14 mouse cellular contexts compared by ENCODE assay signal in genomic region chr4:125855983-125856591, GRCm38 (mm10).
DNase-seq lines count a peak whose midpoint lies in the region; ATAC-seq and TF ChIP-seq lines count a peak whose summit lies in the region.
"Had no signal": no experiment of that assay in that cellular context is flagged by ENCODE, and none has a peak within 500 bp of the region (broad histone marks: within the 10 kb centered on the region; RNA-seq: fewer than 3 reads in every experiment).

No protein-coding gene starts in this region.

- no peak for TF ChIP-seq CTCF in heart, adult 2 months (IDR thresholded peaks at IDR 0.05)

- no peak overlapping the region for H3K9ac ChIP-seq in forebrain, embryonic 11.5 days (ENCODE audit: low read length)
- no peak overlapping the region for H3K9ac ChIP-seq in liver, embryonic 13.5 days
- H3K9ac ChIP-seq in forebrain, embryonic 12.5 days: no peak overlapping the region
- H3K9ac ChIP-seq in heart, adult 2 months (ENCODE audit: low read depth, low read length): no peak overlapping the region
- H3K9ac ChIP-seq: hindbrain, embryonic 15.5 days; limb, embryonic 15.5 days had no signal

- H3K36me3 ChIP-seq in forebrain, embryonic 10.5 days (replicated peaks): no peaks in the 10 kb centered on the region
- H3K36me3 ChIP-seq in forebrain, embryonic 11.5 days (ENCODE audit: control insufficient read depth, insufficient read depth, low read length): no peaks in the 10 kb centered on the region
- no peaks in the 10 kb centered on the region for H3K36me3 ChIP-seq in liver, embryonic 13.5 days
- H3K36me3 ChIP-seq in forebrain, embryonic 12.5 days (replicated peaks): no peaks in the 10 kb centered on the region
- no peaks in the 10 kb centered on the region for H3K36me3 ChIP-seq in heart, adult 2 months (ENCODE audit: control insufficient read depth, insufficient read depth, low read length)
- H3K36me3 ChIP-seq: hindbrain, embryonic 15.5 days; limb, embryonic 15.5 days had no signal

- no peak overlapping the region for H3K4me2 ChIP-seq in forebrain, embryonic 11.5 days (ENCODE audit: low read depth, low read length, severe bottlenecking)
- H3K4me2 ChIP-seq in liver, embryonic 13.5 days: no peak overlapping the region
- H3K4me2 ChIP-seq in forebrain, embryonic 12.5 days: no peak overlapping the region
- H3K4me2 ChIP-seq: heart, embryonic 11.5 days; hindbrain, embryonic 15.5 days; limb, embryonic 15.5 days had no signal

- H3K27me3 ChIP-seq in forebrain, embryonic 10.5 days (ENCODE audit: poor library complexity, severe bottlenecking): 0 out of 2 replicates have a peak, but pooled peaks cover 5% of the 10 kb centered on the region
- H3K27me3 ChIP-seq in forebrain, embryonic 11.5 days (ENCODE audit: control insufficient read depth, insufficient read depth, low read length): no peaks in the 10 kb centered on the region; the same call in 1 of the 2 replicates
- H3K27me3 ChIP-seq in liver, embryonic 13.5 days: no peaks in the 10 kb centered on the region
- no peaks in the 10 kb centered on the region for H3K27me3 ChIP-seq in forebrain, embryonic 12.5 days
- H3K27me3 ChIP-seq in heart, adult 2 months (ENCODE audit: control insufficient read depth, insufficient read depth, low read length): no peaks in the 10 kb centered on the region
- H3K27me3 ChIP-seq: hindbrain, embryonic 15.5 days; limb, embryonic 15.5 days had no signal

- WGBS in forebrain, embryonic 10.5 days: 68% methylated on average over 11 of the region's 11 CpGs
- 65% methylated on average over 11 of the region's 11 CpGs for WGBS in forebrain, embryonic 11.5 days
- 38% methylated on average over 11 of the region's 11 CpGs for WGBS in liver, embryonic 13.5 days (ENCODE audit: insufficient replicate concordance)
- WGBS in forebrain, embryonic 12.5 days: 64% methylated on average over 11 of the region's 11 CpGs
- 31% methylated on average over 11 of the region's 11 CpGs for WGBS in heart, adult 2 months

- no peak for ATAC-seq in forebrain, embryonic 11.5 days (replicated peaks; ENCODE audit: low FRiP score)
- ATAC-seq in liver, embryonic 13.5 days (ENCODE audit: low read depth): peak; percentile 70
- ATAC-seq in forebrain, embryonic 12.5 days (ENCODE audit: low FRiP score): 0 out of 2 replicates have a peak, but pooled peaks have one; percentile 33
- ATAC-seq: Patski had no signal

- H3K27ac ChIP-seq in forebrain, embryonic 10.5 days: peak overlapping the region; percentile 20; the same call in 1 of the 2 replicates
- H3K27ac ChIP-seq in forebrain, embryonic 11.5 days (ENCODE audit: low read depth, low read length): no peak overlapping the region
- H3K27ac ChIP-seq in liver, embryonic 13.5 days: no peak overlapping the region
- no peak overlapping the region for H3K27ac ChIP-seq in forebrain, embryonic 12.5 days
- H3K27ac ChIP-seq in heart, adult 2 months: no peak overlapping the region
- H3K27ac ChIP-seq: hindbrain, embryonic 15.5 days; limb, embryonic 15.5 days had no signal

- no peaks in the 10 kb centered on the region for H3K9me3 ChIP-seq in forebrain, embryonic 10.5 days
- H3K9me3 ChIP-seq in forebrain, embryonic 11.5 days (ENCODE audit: control insufficient read depth, low read length): no peaks in the 10 kb centered on the region
- no peaks in the 10 kb centered on the region for H3K9me3 ChIP-seq in liver, embryonic 13.5 days (replicated peaks)
- H3K9me3 ChIP-seq in forebrain, embryonic 12.5 days: no peaks in the 10 kb centered on the region
- H3K9me3 ChIP-seq: hindbrain, embryonic 15.5 days; limb, embryonic 15.5 days had no signal

- no peak for DNase-seq in forebrain, embryonic 10.5 days (ENCODE audit: extremely low spot score, low spot score)
- no peak for DNase-seq in forebrain, embryonic 11.5 days (ENCODE audit: low spot score)
- DNase-seq in liver, embryonic 13.5 days: no peak
- no peak for DNase-seq in liver
- DNase-seq in mesoderm, embryonic 11.5 days (ENCODE audit: low read depth, low spot score): peak; percentile 34
- no peak for DNase-seq in testis, postnatal 10 days (ENCODE audit: low spot score)
- no peak for DNase-seq in heart, adult 2 months
- DNase-seq: adrenal gland, postnatal 25 days; embryo, embryonic 11 days had no signal

- TF ChIP-seq POLR2A in heart, adult 2 months (IDR thresholded peaks at IDR 0.05; ENCODE audit: insufficient read depth, low read depth, low read length): no peak

- TF ChIP-seq EP300 in heart, adult 2 months (IDR thresholded peaks at IDR 0.05; ENCODE audit: insufficient read depth, low read depth, low read length): no peak

- peaks cover 44% of the 10 kb centered on the region for H3K4me1 ChIP-seq in forebrain, embryonic 10.5 days
- H3K4me1 ChIP-seq in forebrain, embryonic 11.5 days (replicated peaks; ENCODE audit: control insufficient read depth, insufficient read depth, low read length): no peaks in the 10 kb centered on the region
- 0 out of 2 replicates have a peak, but pooled peaks cover 9% of the 10 kb centered on the region for H3K4me1 ChIP-seq in liver, embryonic 13.5 days (replicated peaks)
- H3K4me1 ChIP-seq in forebrain, embryonic 12.5 days: peaks cover 30% of the 10 kb centered on the region
- H3K4me1 ChIP-seq in heart, adult 2 months (ENCODE audit: control insufficient read depth, insufficient read depth, low read length): no peaks in the 10 kb centered on the region

- no peaks in the 10 kb centered on the region for H3K79me2 ChIP-seq in heart, adult 2 months (replicated peaks; ENCODE audit: control insufficient read depth, insufficient read depth, low read length)

- intact Hi-C loops in heart, adult 2 months (cut with DNase I): no loop called here

- H3K4me3 ChIP-seq in forebrain, embryonic 10.5 days: no peak overlapping the region
- no peak overlapping the region for H3K4me3 ChIP-seq in forebrain, embryonic 11.5 days (ENCODE audit: low read depth, low read length)
- no peak overlapping the region for H3K4me3 ChIP-seq in liver, embryonic 13.5 days (replicated peaks)
- no peak overlapping the region for H3K4me3 ChIP-seq in forebrain, embryonic 12.5 days (replicated peaks)
- H3K4me3 ChIP-seq in heart, adult 2 months: no peak overlapping the region
- H3K4me3 ChIP-seq: hindbrain, embryonic 15.5 days; limb, embryonic 15.5 days had no signal
